Mouse (Mus musculus): Measurements from ENCODE around the gene Rbm17.

DNA sequence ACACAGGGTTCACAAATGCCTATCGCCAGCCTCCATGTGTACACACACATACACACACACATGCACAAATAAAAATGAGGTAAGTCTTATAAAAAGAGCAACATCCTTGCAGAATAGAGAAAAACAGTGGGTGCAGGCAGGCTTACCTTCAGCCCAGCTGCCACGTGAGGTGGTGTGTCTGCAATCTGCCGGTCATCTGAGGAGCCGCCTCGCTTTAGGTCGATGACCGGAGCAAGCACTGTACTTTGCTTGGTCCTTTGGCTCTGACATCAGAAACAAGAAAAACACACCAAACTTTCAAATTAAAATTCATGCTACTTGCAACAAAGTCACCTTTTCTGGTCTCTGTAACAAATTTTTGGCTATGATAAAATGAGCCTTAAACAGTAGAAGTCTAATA is 6.0 kb downstream of the Rbm17 start:
- TF ChIP-seq CTCF (IDR thresholded peaks at IDR 0.05; ENCODE audit: low read depth, low read length) (no peak), POLR2A (IDR thresholded peaks at IDR 0.05; ENCODE audit: borderline replicate concordance, low read depth, low read length) (no peak)
